In genomic region chr6:3573787-3574186, GRCm38 (mm10) we compare ENCODE assay signal across 19 mouse cellular contexts.
A peak's percentile ranks its signal among the peaks of the same experiment; 100 is the strongest.
DNase-seq lines count a peak whose midpoint lies in the region; TF ChIP-seq lines count a peak whose summit lies in the region.
"Had no signal": no experiment of that assay in that cellular context is flagged by ENCODE, and none has a peak within 500 bp of the region (broad histone marks: within the 10 kb centered on the region; RNA-seq: fewer than 3 reads in every experiment).

No protein-coding gene starts in this region.

- H3K9me3 ChIP-seq in ES-E14 (ENCODE audit: control insufficient read depth, insufficient read depth, low read depth, low read length), result no peaks in the 10 kb centered on the region
- H3K9me3 ChIP-seq: embryonic facial prominence, embryonic 13.5 days; embryonic facial prominence, embryonic 15.5 days; forebrain, embryonic 10.5 days; forebrain, embryonic 12.5 days had no signal

- in situ Hi-C loops in ES-E14 (cut with MboI; ENCODE audit: low sequenced_read_pairs in 2 of 2, unreplicated experiment in 2 of 2), result no loop called here

- H3K9ac ChIP-seq in ES-E14 (ENCODE audit: insufficient read depth, low read depth, low read length, poor library complexity, severe bottlenecking), result no peak overlapping the region
- H3K9ac ChIP-seq: embryonic facial prominence, embryonic 13.5 days; embryonic facial prominence, embryonic 15.5 days; forebrain, embryonic 12.5 days had no signal

- peaks cover 5% of the 10 kb centered on the region in 2 experiments; a peak in 3 of 4 replicates for H3K4me1 ChIP-seq in ES-E14 (ENCODE audit: control insufficient read depth in 2 of 2, insufficient read depth in 2 of 2, low read length in 2 of 2, poor library complexity in 1 of 2)
- H3K4me1 ChIP-seq: embryonic facial prominence, embryonic 13.5 days; embryonic facial prominence, embryonic 15.5 days; forebrain, embryonic 10.5 days; forebrain, embryonic 12.5 days had no signal

- H3K36me3 ChIP-seq in ES-E14 (ENCODE audit: control insufficient read depth, insufficient read depth, low read length, poor library complexity, severe bottlenecking), result no peaks in the 10 kb centered on the region

- H3K4me3 ChIP-seq in ES-E14 (ENCODE audit: insufficient read depth in 1 of 2, low read depth in 1 of 2, low read length in 2 of 2, poor library complexity in 1 of 2, severe bottlenecking in 1 of 2), result no peak overlapping the region
- H3K4me3 ChIP-seq: embryonic facial prominence, embryonic 13.5 days; embryonic facial prominence, embryonic 15.5 days; erythroblast, embryonic 14.5 days; forebrain, embryonic 10.5 days; forebrain, embryonic 12.5 days had no signal

- DNase-seq in ES-CJ7 (ENCODE audit: low read depth, low spot score) (peak; percentile 41), ES-E14 (ENCODE audit: low read depth, low spot score) (no peak), ZHBTc4 (ENCODE audit: low read depth, low spot score) (peak; percentile 33)
- DNase-seq in cerebellum, adult 11-12 months, result no peak
- no peak for DNase-seq in yolk sac, embryonic 10.5 days (ENCODE audit: low spot score)
- DNase-seq: adrenal gland, adult 2 months; adrenal gland, postnatal 10 days; adrenal gland, postnatal 25 days; cerebellum, adult 11 months; cerebellum, adult 8-10 months; cerebellum, adult 9-11 months; cerebellum, postnatal 14 days; cerebellum, postnatal 36 days; embryo, embryonic 11 days had no signal

- no peak overlapping the region; the same call in 1 of the 2 replicates for H3K27ac ChIP-seq in ES-E14 (ENCODE audit: insufficient read depth, low read depth, low read length, poor library complexity, severe bottlenecking)
- H3K27ac ChIP-seq: embryonic facial prominence, embryonic 13.5 days; embryonic facial prominence, embryonic 15.5 days; forebrain, embryonic 10.5 days; forebrain, embryonic 12.5 days had no signal

TF ChIP-seq in ES-E14, 5 proteins besides CTCF, POLR2A, EP300 and RAD21:
- TF ChIP-seq MAFK (IDR thresholded peaks at IDR 0.05; ENCODE audit: insufficient read depth, low read depth, low read length) (peak; percentile 2; the same call in 1 of the 2 replicates), ZNF384 (IDR thresholded peaks at IDR 0.05; ENCODE audit: low read depth, low read length) (no peak)

Comparison
In these comparisons a context has a peak if more than half of its experiments do, and no peak if none do; other contexts are left out.
1. DNase-seq: peak in ES-CJ7 (single experiment) and ZHBTc4 (single experiment); none in ES-E14 (single experiment), cerebellum, adult 11-12 months (single experiment) and yolk sac, embryonic 10.5 days (single experiment).